Mouse (Mus musculus) lung, postnatal 0 days (tissue): ENCODE measurements around the gene Frg2f1. TPM values are rescaled to one million over a fixed set of nuclear protein-coding genes. Genes with fewer than 3 reads are reported as not detected.
A peak's percentile ranks its signal among the peaks of the same experiment; 100 is the strongest.
"Not testable (repeated sequence)": the region's sequence is repeated elsewhere in the genome, so short reads cannot be mapped to it uniquely, and the experiment has no call there.

ENCODE experiments used
- ATAC-seq: fragments of 200-750 bp; cut with Nextera tagmentation; 2 replicates; pipeline ENCODE4 v1.8.0; 2017; ENCODE audit warnings: moderate library complexity
- DNase-seq: peaks from one replicate; pipeline ENCODE4 v3.0.0-alpha.2; 2016; ENCODE audit warnings: low spot score
- H3K27ac ChIP-seq: fragments of 300-500 bp; sonication (generic); 2 replicates; pipeline ENCODE4 v1.5.1; 2014; ENCODE audit warnings: antibody characterized with exemption, mild to moderate bottlenecking, low read length, mixed read lengths
- H3K27me3 ChIP-seq: fragments of 300-500 bp; sonication (generic); replicated peaks from 2 replicates; pipeline ENCODE4 v1.6.1; 2014; ENCODE audit warnings: low read length, mixed read lengths; ENCODE audit not compliant: insufficient read depth
- H3K36me3 ChIP-seq: fragments of 300-500 bp; sonication (generic); 2 replicates; pipeline ENCODE4 v1.6.1; 2014; ENCODE audit warnings: low read length, mixed read lengths; ENCODE audit not compliant: insufficient read depth
- H3K4me1 ChIP-seq: fragments of 300-500 bp; sonication (generic); 2 replicates; pipeline ENCODE4 v1.6.1; 2014; ENCODE audit warnings: antibody characterized with exemption, low read depth, low read length, mixed read lengths; ENCODE audit not compliant: insufficient read depth
- H3K4me2 ChIP-seq: fragments of 300-500 bp; sonication (generic); replicated peaks from 2 replicates; pipeline ENCODE4 v1.6.1; 2014; ENCODE audit warnings: low read depth, mild to moderate bottlenecking, low read length, moderate library complexity, mixed read lengths
- H3K4me3 ChIP-seq: fragments of 300-500 bp; sonication (generic); 2 replicates; pipeline ENCODE4 v1.5.1; 2014; ENCODE audit warnings: low read depth, low read length
- H3K9ac ChIP-seq: fragments of 300-500 bp; sonication (generic); replicated peaks from 2 replicates; pipeline ENCODE4 v1.6.1; 2014; ENCODE audit warnings: low read depth, mild to moderate bottlenecking
- H3K9me3 ChIP-seq: fragments of 300-500 bp; sonication (generic); 2 replicates; pipeline ENCODE4 v1.6.1; 2016; ENCODE audit warnings: low read length, mixed read lengths
- CTCF ChIP-seq: IDR thresholded peaks from 2 replicates; pipeline ENCODE4 v1.5.1; 2016; ENCODE audit warnings: antibody characterized with exemption, mild to moderate bottlenecking
- EP300 ChIP-seq: IDR thresholded peaks from 2 replicates; pipeline ENCODE4 v1.6.1; 2016; ENCODE audit warnings: antibody characterized with exemption, mild to moderate bottlenecking, control low read depth
- WGBS: fragments of 180-500 bp; shearing (Covaris S2); extraction: QIAGEN DNeasy Blood & Tissue Kit; methylation state at CpG from one replicate; pipeline ENCODE4 v1.1.7; 2014; 5-methylcytosine and 5-hydroxymethylcytosine counted together
- polyA plus RNA-seq: library from polyadenylated mRNA; unstranded; fragments of >200 nt; fragmentation: Nextera tagmentation; extraction: Ambion mirVana; gene quantifications from 2 replicates; pipeline ENCODE4 v1.2.1, GENCODE M21; 2015

The Frg2f1 gene
- polyA plus RNA-seq, 1 experiment from 2014 or later: 5.9 TPM

DNA sequence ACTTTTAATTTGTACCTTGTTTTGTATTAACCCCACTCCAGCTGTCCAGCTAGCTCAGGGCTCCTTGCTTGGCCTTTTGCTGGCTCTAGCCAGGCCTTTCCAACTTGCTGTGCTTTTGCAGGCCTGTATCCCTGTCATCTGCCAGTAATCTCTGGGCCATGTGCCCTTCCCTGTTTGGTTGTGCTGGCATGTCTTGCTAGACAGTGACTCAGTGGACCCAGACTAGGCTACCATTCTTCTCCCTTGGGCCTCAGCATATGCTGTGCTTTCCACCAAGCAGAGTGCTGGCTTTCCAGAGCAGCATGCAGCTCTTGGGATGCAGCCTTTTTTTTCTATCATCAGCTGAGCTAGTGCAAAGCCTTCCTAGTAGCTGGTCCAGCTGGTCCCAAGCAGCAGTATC lies 23.8 kb upstream of the Frg2f1 start:
- Histone ChIP-seq H3K4me2 (no peak overlapping the region), H3K9me3 (no peaks in the 10 kb centered on the region), H3K27me3 (no peaks in the 10 kb centered on the region), H3K36me3 (no peaks in the 10 kb centered on the region), H3K9ac (no peak overlapping the region), H3K4me3 (no peak overlapping the region), H3K4me1 (no peaks in the 10 kb centered on the region), H3K27ac (no peak overlapping the region)
- TF ChIP-seq EP300 (no peak), CTCF (no peak)
- DNase-seq (no peak), ATAC-seq (no peak)

DNA sequence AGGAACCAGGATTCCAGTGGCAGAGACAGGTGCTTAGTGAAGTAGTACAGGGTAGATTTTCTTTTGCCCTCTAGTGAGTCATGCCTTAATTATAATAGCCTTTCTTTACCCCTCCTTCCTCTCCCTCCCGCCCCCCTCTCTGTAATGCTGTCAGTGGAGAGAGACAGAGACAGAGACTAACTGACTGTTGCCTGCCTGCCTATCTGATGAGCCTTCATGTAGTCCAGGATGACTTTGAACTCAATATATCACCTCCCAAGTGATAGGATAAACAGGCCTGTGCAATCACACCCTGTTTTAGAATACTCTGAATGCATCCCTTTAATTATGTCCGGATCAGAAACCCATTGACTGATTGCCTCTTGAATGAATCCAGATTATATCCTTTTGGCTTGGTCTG lies 16.1 kb upstream of the Frg2f1 start:
- Histone ChIP-seq H3K27ac (no peak overlapping the region), H3K36me3 (no peaks in the 10 kb centered on the region), H3K4me2 (no peak overlapping the region), H3K4me3 (no peak overlapping the region), H3K9me3 (no peaks in the 10 kb centered on the region), H3K4me1 (0 out of 2 replicates have a peak, but pooled peaks cover 2% of the 10 kb centered on the region), H3K9ac (no peak overlapping the region), H3K27me3 (no peaks in the 10 kb centered on the region)
- TF ChIP-seq EP300 (no peak), CTCF (no peak)
- 75% methylated on average over 2 of the region's 2 CpGs for WGBS
- ATAC-seq: no peak
- no peak for DNase-seq

DNA sequence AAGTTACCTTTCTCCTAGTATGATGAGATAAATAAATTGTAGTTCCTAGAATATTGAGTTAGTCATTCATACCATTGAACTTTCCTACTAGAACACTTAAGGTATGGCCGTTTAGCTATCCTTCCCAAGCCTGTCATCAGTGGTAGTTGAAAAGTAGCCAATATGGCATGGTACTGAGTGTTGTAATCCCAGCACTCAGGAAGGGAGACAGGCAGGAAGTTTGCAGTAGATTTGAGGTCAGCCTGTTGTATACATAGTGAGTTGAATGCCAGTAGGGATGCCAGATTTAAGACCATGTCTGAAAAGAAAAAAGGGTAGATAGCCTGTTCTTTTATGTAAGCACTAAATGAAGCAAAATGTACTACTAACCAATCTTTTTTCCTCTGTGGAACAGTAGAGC lies 11.5 kb upstream of the Frg2f1 start:
- TF ChIP-seq EP300 (peak; percentile 39; the same call in 1 of the 2 replicates), CTCF (no peak)
- Histone ChIP-seq H3K27ac (peak overlapping the region; percentile 39; the same call in 1 of the 2 replicates), H3K36me3 (no peaks in the 10 kb centered on the region), H3K9me3 (no peaks in the 10 kb centered on the region), H3K27me3 (no peaks in the 10 kb centered on the region), H3K9ac (no peak overlapping the region), H3K4me2 (no peak overlapping the region), H3K4me3 (no peak overlapping the region), H3K4me1 (0 out of 2 replicates have a peak, but pooled peaks cover 5% of the 10 kb centered on the region)
- DNase-seq: peak; percentile 62
- ATAC-seq: peak; percentile 49; the same call in 1 of the 2 replicates
- 18% methylated on average over 1 of the region's 1 CpGs for WGBS

DNA sequence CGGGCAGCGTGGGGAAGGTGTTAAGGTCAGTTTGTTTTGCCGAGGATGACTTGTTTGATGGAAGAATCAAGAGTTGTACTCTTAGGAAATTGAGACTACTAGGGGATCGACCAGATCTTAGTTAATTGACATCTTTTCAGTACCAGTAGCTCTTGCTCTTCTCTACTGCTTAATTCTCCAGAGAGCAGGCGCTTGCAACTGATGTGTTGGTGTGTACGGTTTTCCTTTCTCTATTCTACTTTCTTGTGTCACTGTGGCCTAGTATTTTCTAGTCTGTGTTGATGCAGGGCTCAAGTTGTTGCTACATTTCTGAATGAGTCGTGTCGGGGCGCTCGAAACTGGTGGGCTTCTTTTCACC lies 1.2 kb upstream of the Frg2f1 start:
- no peak for ATAC-seq
- H3K4me3 ChIP-seq: peak overlapping the region; percentile 97

DNA sequence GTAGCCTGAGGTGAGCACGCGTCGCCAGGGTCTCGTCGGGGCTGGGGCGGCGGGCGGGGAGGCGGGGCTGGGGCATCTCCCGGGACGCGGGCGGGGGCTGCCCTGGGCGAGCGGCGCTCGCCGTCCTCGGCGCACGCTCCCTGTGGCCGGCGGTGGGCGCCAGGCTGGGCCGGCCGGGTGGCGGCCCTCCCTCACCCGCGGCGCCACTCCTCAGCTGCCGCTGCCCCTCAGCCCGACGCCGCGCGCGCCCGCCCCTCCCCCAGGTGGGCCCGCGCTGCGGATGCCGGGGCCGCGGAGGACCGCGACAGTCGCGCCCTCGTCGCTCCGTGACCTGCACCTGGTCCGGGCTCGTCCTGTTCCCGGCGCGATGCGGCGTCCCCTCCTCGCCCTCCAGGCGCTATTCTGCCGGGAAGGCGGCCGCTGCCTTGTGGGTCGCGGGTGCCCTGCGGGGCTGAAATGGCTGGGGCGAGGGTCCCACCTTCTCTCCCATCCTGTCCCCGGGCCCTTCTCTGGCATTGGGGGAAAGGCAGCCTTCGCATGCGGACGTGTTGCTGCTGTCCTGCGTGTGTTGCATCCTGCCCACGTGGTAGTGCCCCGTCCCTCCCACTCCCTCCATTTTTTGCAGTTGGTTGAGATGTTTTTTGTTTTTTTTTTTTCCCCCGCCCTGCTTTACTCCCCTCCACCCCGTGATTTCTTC lies 655 bp upstream of the Frg2f1 start:
- Histone ChIP-seq H3K4me2 (peak overlapping the region; percentile 71), H3K36me3 (no peaks in the 10 kb centered on the region), H3K9ac (peak overlapping the region; percentile 75), H3K4me1 (peaks cover 8% of the 10 kb centered on the region; the same call in 1 of the 2 replicates), H3K27me3 (no peaks in the 10 kb centered on the region), H3K9me3 (no peaks in the 10 kb centered on the region), H3K4me3 (peak overlapping the region; percentile 97), H3K27ac (peak overlapping the region; percentile 98)
- WGBS: under 1% methylated on average over 44 of the region's 76 CpGs
- ATAC-seq: peak; percentile 61
- DNase-seq: peak; percentile 70
- TF ChIP-seq CTCF (no peak), EP300 (no peak)

More for the DNA sequence above, 1.2 kb upstream of the Frg2f1 start:
- Histone ChIP-seq H3K27me3 (no peaks in the 10 kb centered on the region), H3K4me2 (peak overlapping the region; percentile 71), H3K4me1 (peaks cover 8% of the 10 kb centered on the region; the same call in 1 of the 2 replicates), H3K9ac (peak overlapping the region; percentile 75), H3K9me3 (no peaks in the 10 kb centered on the region), H3K27ac (peak overlapping the region; percentile 98), H3K36me3 (no peaks in the 10 kb centered on the region)
- DNase-seq: no peak
- WGBS: 3% methylated on average over 10 of the region's 10 CpGs
- TF ChIP-seq CTCF: no peak
- no peak for TF ChIP-seq EP300

DNA sequence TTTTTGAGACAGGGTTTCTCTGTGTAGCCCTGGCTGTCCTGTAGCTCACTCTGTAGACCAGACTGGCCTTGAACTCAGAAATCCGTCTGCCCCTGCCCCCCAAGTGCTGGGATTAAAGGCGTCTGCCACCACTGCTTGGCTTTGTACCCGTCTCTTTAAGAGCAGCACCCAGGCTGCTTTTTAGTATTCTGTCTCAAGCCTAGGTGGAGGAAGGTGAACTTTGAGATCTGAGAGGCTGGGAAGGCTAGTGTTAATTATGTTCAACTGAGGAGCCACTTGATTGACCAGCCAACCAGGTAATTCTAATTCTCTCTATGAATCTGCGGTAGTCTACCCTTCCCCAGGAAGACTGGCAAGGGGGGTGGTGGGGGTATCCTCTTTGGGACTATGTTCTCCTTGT lies 1.9 kb downstream of the Frg2f1 start:
- H3K9ac ChIP-seq: no peak overlapping the region
- no peaks in the 10 kb centered on the region for H3K36me3 ChIP-seq
- H3K27me3 ChIP-seq: no peaks in the 10 kb centered on the region
- no peaks in the 10 kb centered on the region for H3K9me3 ChIP-seq
- H3K4me1 ChIP-seq: peaks cover 8% of the 10 kb centered on the region; the same call in 1 of the 2 replicates
- no peak overlapping the region for H3K4me3 ChIP-seq
- TF ChIP-seq CTCF (no peak), EP300 (no peak)
- WGBS: 80% methylated on average over 4 of the region's 4 CpGs
- no peak overlapping the region for H3K4me2 ChIP-seq
- DNase-seq: no peak
- no peak overlapping the region for H3K27ac ChIP-seq
- no peak for ATAC-seq

DNA sequence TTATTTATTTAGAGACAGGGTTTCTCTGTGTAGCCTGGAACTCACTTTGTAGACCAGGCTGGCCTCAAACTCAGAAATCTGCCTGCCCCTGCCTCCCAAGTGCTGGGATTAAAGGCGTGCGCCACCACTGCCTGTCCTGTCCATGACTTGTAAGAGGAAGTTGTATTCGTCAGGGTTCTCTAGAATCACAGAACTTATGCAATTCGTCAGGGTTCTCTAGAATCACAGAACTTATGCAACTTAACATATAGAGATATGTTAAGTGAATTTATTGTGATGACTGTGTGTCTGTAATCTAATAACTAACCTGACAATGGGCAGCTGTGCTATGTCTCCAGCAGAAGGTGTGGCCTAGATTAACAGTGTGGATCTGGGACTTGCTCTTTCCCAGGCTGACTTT lies 2.7 kb downstream of the Frg2f1 start, which contains the start of gene Foxj3:
Gene Foxj3 (plus strand): TSS at position 390 of the 400 bp plus-strand sequence.
- DNase-seq, H3K9me3 ChIP-seq, H3K4me2 ChIP-seq, ATAC-seq, H3K27me3 ChIP-seq, H3K9ac ChIP-seq, H3K4me3 ChIP-seq, H3K36me3 ChIP-seq, H3K4me1 ChIP-seq: not testable (repeated sequence)
- 82% methylated on average over 4 of the region's 4 CpGs for WGBS
- peak within 1 kb of the TSS; percentile 68 for H3K27ac ChIP-seq
